Mouse (Mus musculus) hindbrain, postnatal 0 days (tissue): ENCODE results near the gene Epb41. TPM values are rescaled to one million over a fixed set of nuclear protein-coding genes. Genes with fewer than 3 reads are reported as not detected.

Source experiments
- ATAC-seq: fragments of 200-750 bp; cut with Nextera tagmentation; 2 replicates; pipeline ENCODE4 v1.8.0; 2017; ENCODE audit warnings: mild to moderate bottlenecking, moderate TSS enrichment, moderate library complexity
- DNase-seq: peaks from one replicate; pipeline ENCODE4 v3.0.0-alpha.2; 2015; ENCODE audit warnings: low spot score
- H3K27ac ChIP-seq: fragments of 300-500 bp; sonication (generic); 2 replicates; pipeline ENCODE4 v1.5.1; 2014; ENCODE audit warnings: mild to moderate bottlenecking
- H3K27me3 ChIP-seq: fragments of 300-500 bp; sonication (generic); 2 replicates; pipeline ENCODE4 v1.6.1; 2014; ENCODE audit warnings: low read length, mixed read lengths; ENCODE audit not compliant: insufficient read depth
- H3K36me3 ChIP-seq: fragments of 300-500 bp; sonication (generic); 2 replicates; pipeline ENCODE4 v1.6.1; 2014; ENCODE audit warnings: low read length, mixed read lengths; ENCODE audit not compliant: insufficient read depth
- H3K4me1 ChIP-seq: fragments of 300-500 bp; sonication (generic); 2 replicates; pipeline ENCODE4 v1.6.1; 2014; ENCODE audit warnings: antibody characterized with exemption, low read length, mixed read lengths; ENCODE audit not compliant: insufficient read depth
- H3K4me2 ChIP-seq: fragments of 300-500 bp; sonication (generic); 2 replicates; pipeline ENCODE4 v1.6.1; 2014; ENCODE audit warnings: low read depth, mild to moderate bottlenecking, low read length, moderate library complexity, mixed read lengths
- H3K4me3 ChIP-seq: fragments of 300-500 bp; sonication (generic); 2 replicates; pipeline ENCODE4 v1.5.1; 2014; ENCODE audit warnings: low read length
- H3K9ac ChIP-seq: fragments of 300-500 bp; sonication (generic); replicated peaks from 2 replicates; pipeline ENCODE4 v1.6.1; 2014; ENCODE audit warnings: mild to moderate bottlenecking, low read length, moderate library complexity, mixed read lengths
- H3K9me3 ChIP-seq: fragments of 300-500 bp; sonication (generic); 2 replicates; pipeline ENCODE4 v1.6.1; 2016; ENCODE audit warnings: low read length, mixed read lengths
- CTCF ChIP-seq: IDR thresholded peaks from 2 replicates; pipeline ENCODE4 v1.5.1; 2016; ENCODE audit warnings: antibody characterized with exemption, control low read depth, low read depth
- WGBS: fragments of 180-500 bp; shearing (Covaris S2); extraction: QIAGEN DNeasy Blood & Tissue Kit; methylation state at CpG from one replicate; pipeline ENCODE4 v1.1.7; 2014; 5-methylcytosine and 5-hydroxymethylcytosine counted together
- polyA plus RNA-seq: library from polyadenylated mRNA; unstranded; fragments of >200 nt; fragmentation: Nextera tagmentation; extraction: Ambion mirVana; gene quantifications from 2 replicates; pipeline ENCODE4 v1.2.1, GENCODE M21; 2015
- total RNA-seq: library from RNA; depleted of rRNA; stranded (reverse); fragments of >200 nt; gene quantifications from 2 replicates; pipeline ENCODE4 v1.2.3, GENCODE M21; 2014

The Epb41 gene
- total and polyA plus RNA-seq, 2 experiments from 2014 or later = 33.3 to 69.7 TPM

DNA sequence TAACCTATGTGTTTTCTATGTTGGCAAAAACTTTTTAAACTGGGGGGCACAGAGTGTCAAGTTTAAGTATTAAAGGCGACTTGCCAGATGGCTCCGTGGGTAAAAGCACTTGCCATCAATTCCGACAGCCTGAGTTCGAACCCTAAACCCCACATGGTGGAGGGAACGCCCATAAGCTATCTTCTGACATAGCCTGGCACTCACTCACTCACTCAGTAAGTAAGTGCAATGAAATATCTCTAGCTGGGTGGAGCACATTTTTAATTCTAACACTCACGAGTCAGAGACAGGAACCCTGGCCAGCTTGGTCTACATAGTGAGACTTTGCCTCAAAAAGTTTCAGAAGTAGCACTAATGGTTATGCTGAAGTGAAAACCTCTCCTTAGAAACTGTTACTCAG lies 48.0 kb downstream of the Epb41 start:
- no peaks in the 10 kb centered on the region for H3K9me3 ChIP-seq
- DNase-seq (no peak), ATAC-seq (no peak)
- H3K4me1 ChIP-seq = no peaks in the 10 kb centered on the region; the same call in 1 of the 2 replicates
- no peaks in the 10 kb centered on the region for H3K36me3 ChIP-seq
- no peak for TF ChIP-seq CTCF
- no peak overlapping the region for H3K27ac ChIP-seq
- no peak overlapping the region for H3K4me3 ChIP-seq
- no peak overlapping the region for H3K4me2 ChIP-seq
- no peaks in the 10 kb centered on the region for H3K27me3 ChIP-seq
- no peak overlapping the region for H3K9ac ChIP-seq
- 83% methylated on average over 6 of the region's 6 CpGs for WGBS

DNA sequence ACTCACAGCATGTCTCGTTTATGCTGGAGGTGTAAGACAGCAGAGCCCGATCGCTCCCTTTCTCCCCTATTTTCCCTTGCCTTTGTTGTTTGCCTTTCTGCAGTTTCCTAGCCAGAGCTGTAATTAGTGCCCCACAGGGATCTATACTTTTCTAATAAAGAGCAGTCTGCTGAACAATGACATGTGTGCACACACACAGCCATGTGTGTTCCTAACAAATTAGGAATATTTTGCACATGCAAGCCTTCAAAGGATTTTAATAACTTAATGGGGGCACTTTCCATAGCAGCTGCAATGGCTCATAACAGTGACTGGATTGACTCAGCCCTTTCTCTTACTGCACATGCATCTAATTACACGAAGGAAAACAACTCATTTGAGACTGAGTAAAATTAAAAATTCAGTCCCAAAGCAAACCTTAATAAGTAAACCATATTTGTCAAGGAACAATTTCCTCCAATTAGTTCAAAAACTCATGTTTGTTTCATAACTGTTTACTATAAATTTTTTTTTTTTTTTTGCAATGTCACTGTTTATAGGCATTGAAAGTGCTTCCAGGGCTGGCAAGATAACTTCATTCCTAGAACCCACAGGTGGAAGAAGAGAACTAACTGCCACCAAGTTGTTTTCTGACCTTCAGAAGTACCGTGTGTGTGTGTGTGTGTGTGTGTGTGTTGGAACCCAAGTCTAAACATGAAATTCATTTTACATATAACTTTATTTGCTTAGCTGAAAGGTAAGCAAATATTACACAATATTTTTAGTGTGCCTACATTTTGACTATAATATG lies 49.2 kb downstream of the Epb41 start:
- Histone ChIP-seq H3K27ac (no peak overlapping the region), H3K4me2 (no peak overlapping the region), H3K9me3 (no peaks in the 10 kb centered on the region), H3K36me3 (no peaks in the 10 kb centered on the region), H3K4me3 (no peak overlapping the region), H3K27me3 (no peaks in the 10 kb centered on the region), H3K9ac (no peak overlapping the region), H3K4me1 (no peaks in the 10 kb centered on the region; the same call in 1 of the 2 replicates)
- no peak for TF ChIP-seq CTCF
- ATAC-seq = no peak
- whole genome bisulfite sequencing = 25% methylated on average over 5 of the region's 5 CpGs
- peak; percentile 19 for DNase-seq

DNA sequence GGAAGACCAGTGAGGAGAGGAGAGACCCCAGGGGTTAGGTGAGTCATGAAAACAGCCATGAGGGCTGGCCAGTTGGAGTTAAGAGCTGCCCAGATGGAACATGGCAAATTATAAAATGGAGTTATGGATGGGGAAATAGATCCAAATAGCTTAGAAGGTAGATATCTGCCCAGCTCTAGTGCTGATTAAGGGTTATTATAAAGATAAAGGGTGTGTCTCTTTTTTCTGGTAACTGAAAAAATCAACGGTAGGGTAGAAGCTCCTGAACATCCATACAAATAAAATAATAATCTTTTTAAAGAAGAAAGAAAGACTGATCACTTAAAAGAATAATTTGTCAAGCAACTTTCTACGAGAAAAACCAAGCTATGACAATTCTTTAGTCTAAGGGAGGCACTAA lies 49.9 kb downstream of the Epb41 start:
- Histone ChIP-seq H3K36me3 (no peaks in the 10 kb centered on the region), H3K27ac (no peak overlapping the region), H3K4me3 (no peak overlapping the region), H3K9me3 (no peaks in the 10 kb centered on the region), H3K27me3 (no peaks in the 10 kb centered on the region), H3K9ac (no peak overlapping the region), H3K4me2 (no peak overlapping the region), H3K4me1 (no peaks in the 10 kb centered on the region)
- DNase-seq (no peak), ATAC-seq (no peak)
- 52% methylated on average over 2 of the region's 2 CpGs for WGBS
- no peak for TF ChIP-seq CTCF

DNA sequence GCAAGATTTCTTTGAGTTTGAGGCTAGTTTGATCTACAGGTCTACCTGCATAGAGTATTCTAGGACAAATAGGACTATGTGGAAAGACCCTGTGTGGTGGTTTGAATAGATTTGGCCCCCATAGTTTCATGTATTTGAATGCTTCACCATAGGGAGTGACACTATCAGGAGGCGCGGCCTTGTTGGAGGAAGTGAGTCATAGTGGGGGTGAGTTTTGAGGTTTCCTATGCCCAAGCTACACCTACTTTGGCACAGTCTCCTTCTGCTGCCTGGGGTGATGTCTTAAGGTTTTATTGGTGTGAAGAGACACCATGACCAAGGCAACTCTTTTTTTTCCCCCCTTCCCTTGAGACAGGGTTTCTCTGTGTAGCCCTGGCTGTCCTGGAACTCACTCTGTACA lies 51.3 kb downstream of the Epb41 start:
- DNase-seq = no peak
- no peak for ATAC-seq
- Histone ChIP-seq H3K36me3 (no peaks in the 10 kb centered on the region), H3K4me2 (no peak overlapping the region), H3K9ac (no peak overlapping the region), H3K27me3 (no peaks in the 10 kb centered on the region), H3K9me3 (no peaks in the 10 kb centered on the region), H3K4me1 (no peaks in the 10 kb centered on the region), H3K27ac (no peak overlapping the region), H3K4me3 (no peak overlapping the region)
- WGBS = 98% methylated on average over 2 of the region's 2 CpGs
- no peak for TF ChIP-seq CTCF

DNA sequence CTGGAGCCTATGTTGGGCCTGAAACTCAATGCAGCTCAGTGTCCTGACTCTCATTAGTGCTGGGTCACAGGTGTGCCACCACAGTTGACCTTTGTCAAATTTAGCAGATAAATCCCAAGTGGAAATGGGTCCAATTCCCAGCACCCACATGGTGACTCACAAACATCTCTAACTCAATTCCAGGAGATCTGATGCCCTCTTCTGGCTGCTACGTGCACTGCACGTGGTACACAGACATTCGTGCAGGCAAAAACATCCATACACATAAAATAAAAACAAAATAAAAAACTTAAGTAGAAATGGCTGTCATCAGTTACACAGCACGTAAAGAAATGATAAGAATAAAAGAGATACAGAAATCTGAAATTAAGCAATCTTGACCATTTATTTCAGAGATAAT lies 52.5 kb downstream of the Epb41 start:
- Histone ChIP-seq H3K36me3 (no peaks in the 10 kb centered on the region), H3K4me1 (no peaks in the 10 kb centered on the region), H3K27ac (no peak overlapping the region), H3K9ac (no peak overlapping the region), H3K4me2 (no peak overlapping the region), H3K9me3 (no peaks in the 10 kb centered on the region), H3K27me3 (no peaks in the 10 kb centered on the region), H3K4me3 (no peak overlapping the region)
- no peak for ATAC-seq
- no peak for DNase-seq
- TF ChIP-seq CTCF = peak; percentile 31
- 95% methylated on average over 4 of the region's 4 CpGs for WGBS

DNA sequence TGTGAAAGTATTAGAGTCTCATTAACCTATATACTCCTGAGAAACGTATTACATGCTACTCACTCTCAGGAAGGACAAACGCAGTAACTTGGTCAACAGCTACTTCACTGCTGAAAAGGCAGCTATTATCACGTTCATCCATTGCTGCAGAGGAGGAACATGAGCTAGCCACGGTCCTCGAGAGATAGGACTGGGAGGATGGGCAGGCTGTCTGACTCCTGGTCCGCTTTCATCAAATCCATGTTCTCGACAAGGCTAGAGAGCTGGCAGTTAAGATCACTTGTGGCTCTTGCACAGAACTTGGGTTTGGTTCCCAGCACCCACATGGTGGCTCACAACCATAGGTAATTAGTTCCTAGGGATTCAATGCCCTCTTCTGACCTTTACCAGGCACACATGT lies 53.2 kb downstream of the Epb41 start:
- Histone ChIP-seq H3K27ac (no peak overlapping the region), H3K9me3 (no peaks in the 10 kb centered on the region), H3K4me2 (no peak overlapping the region), H3K4me1 (no peaks in the 10 kb centered on the region), H3K27me3 (no peaks in the 10 kb centered on the region), H3K36me3 (no peaks in the 10 kb centered on the region), H3K9ac (no peak overlapping the region), H3K4me3 (no peak overlapping the region)
- 95% methylated on average over 7 of the region's 7 CpGs for WGBS
- no peak for DNase-seq
- no peak for TF ChIP-seq CTCF
- no peak for ATAC-seq

DNA sequence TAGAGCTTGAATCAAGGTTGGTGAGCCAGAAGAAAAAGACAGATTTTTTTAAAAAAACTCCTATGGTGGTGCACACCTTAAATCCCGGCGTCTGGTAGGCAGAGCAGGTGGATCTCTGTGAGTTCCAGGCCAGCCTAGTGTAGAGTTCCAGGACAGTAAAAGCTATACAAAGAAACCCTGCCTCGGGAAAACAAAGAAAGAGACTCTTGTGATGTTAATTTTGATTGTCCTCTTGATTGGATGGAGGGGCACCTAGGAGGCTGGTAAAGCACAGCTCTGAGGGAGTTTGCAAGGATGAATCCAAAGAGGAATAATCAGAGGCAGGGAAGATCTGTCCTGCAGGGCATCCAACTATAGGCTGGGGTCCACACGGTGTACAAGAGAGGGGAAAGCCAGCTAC lies 56.6 kb downstream of the Epb41 start:
- ATAC-seq = no peak
- Histone ChIP-seq H3K4me3 (no peak overlapping the region), H3K27me3 (no peaks in the 10 kb centered on the region), H3K27ac (no peak overlapping the region), H3K9me3 (no peaks in the 10 kb centered on the region), H3K9ac (no peak overlapping the region), H3K4me1 (no peaks in the 10 kb centered on the region), H3K4me2 (no peak overlapping the region), H3K36me3 (no peaks in the 10 kb centered on the region)
- no peak for DNase-seq
- 26% methylated on average over 4 of the region's 4 CpGs for WGBS
- no peak for TF ChIP-seq CTCF
